Mouse (Mus musculus): ENCODE results near the gene Rps6ka1.

- TF ChIP-seq CTCF (conservative IDR thresholded peaks at IDR 0.05; ENCODE audit: low read length) (no peak), NANOG (IDR thresholded peaks at IDR 0.05; ENCODE audit: borderline replicate concordance, low read length) (no peak)
These were observed 8.3 kb downstream of the Rps6ka1 start for GRCm38 (mm10) chr4:133879145-133879902.
